Mouse (Mus musculus) liver, embryonic 16.5 days (tissue): ENCODE measurements around the gene Avp. TPM values are rescaled to one million over a fixed set of nuclear protein-coding genes. Genes with fewer than 3 reads are reported as not detected.

ENCODE experiments used
- ATAC-seq: fragments of 200-750 bp; cut with Nextera tagmentation; 2 replicates; pipeline ENCODE4 v1.8.0; 2017; ENCODE audit warnings: low read depth, mild to moderate bottlenecking, moderate number of reproducible peaks, moderate library complexity
- H3K27ac ChIP-seq: fragments of 300-500 bp; sonication (generic); 2 replicates; pipeline ENCODE4 v1.5.1; 2014; ENCODE audit warnings: mild to moderate bottlenecking, low read length
- H3K27me3 ChIP-seq: fragments of 300-500 bp; sonication (generic); 2 replicates; pipeline ENCODE4 v1.6.1; 2014; ENCODE audit warnings: low read depth, low read length, mixed read lengths; ENCODE audit not compliant: control insufficient read depth, insufficient read depth
- H3K36me3 ChIP-seq: fragments of 300-500 bp; sonication (generic); 2 replicates; pipeline ENCODE4 v1.6.1; 2014; ENCODE audit warnings: mild to moderate bottlenecking; ENCODE audit not compliant: control insufficient read depth, insufficient read depth
- H3K4me1 ChIP-seq: fragments of 300-500 bp; sonication (generic); 2 replicates; pipeline ENCODE4 v1.6.1; 2014; ENCODE audit warnings: low read depth, low read length, mixed read lengths; ENCODE audit not compliant: control insufficient read depth
- H3K4me2 ChIP-seq: fragments of 300-500 bp; sonication (generic); 2 replicates; pipeline ENCODE4 v1.6.1; 2014; ENCODE audit warnings: low read depth, low read length, mixed read lengths
- H3K4me3 ChIP-seq: fragments of 300-500 bp; sonication (generic); 2 replicates; pipeline ENCODE4 v1.5.1; 2014; ENCODE audit warnings: low read depth, mild to moderate bottlenecking, low read length
- H3K9ac ChIP-seq: fragments of 300-500 bp; sonication (generic); 2 replicates; pipeline ENCODE4 v1.6.1; 2014; ENCODE audit warnings: low read depth, low read length
- H3K9me3 ChIP-seq: fragments of 300-500 bp; sonication (generic); replicated peaks from 2 replicates; pipeline ENCODE4 v1.6.1; 2016; ENCODE audit warnings: low read length; ENCODE audit not compliant: control insufficient read depth
- WGBS: fragments of 180-500 bp; shearing (Covaris S2); extraction: QIAGEN DNeasy Blood & Tissue Kit; methylation state at CpG from one replicate; pipeline ENCODE4 v1.1.7; 2014; ENCODE audit not compliant: insufficient replicate concordance; 5-methylcytosine and 5-hydroxymethylcytosine counted together
- polyA plus RNA-seq: library from polyadenylated mRNA; unstranded; fragments of >200 nt; fragmentation: Nextera tagmentation; extraction: Ambion mirVana; gene quantifications from 2 replicates; pipeline ENCODE4 v1.2.1, GENCODE M21; 2015

Gene Avp
- polyA plus RNA-seq, 1 experiment from 2014 or later = not detected

- WGBS = 50% methylated on average over 1 of the region's 1 CpGs
- Histone ChIP-seq H3K9ac (no peak overlapping the region), H3K27me3 (no peaks in the 10 kb centered on the region), H3K36me3 (peaks cover 10% of the 10 kb centered on the region), H3K4me2 (no peak overlapping the region), H3K4me3 (no peak overlapping the region), H3K9me3 (no peaks in the 10 kb centered on the region), H3K4me1 (no peaks in the 10 kb centered on the region), H3K27ac (no peak overlapping the region)
- ATAC-seq = no peak
These were observed 13.2 kb upstream of the Avp start for GRCm38 (mm10) chr2:130595596-130595995.

- no peak overlapping the region for H3K9ac ChIP-seq
- H3K4me1 ChIP-seq = no peaks in the 10 kb centered on the region
- WGBS = 58% methylated on average over 2 of the region's 2 CpGs
- H3K4me3 ChIP-seq = no peak overlapping the region
- no peaks in the 10 kb centered on the region for H3K27me3 ChIP-seq
- no peaks in the 10 kb centered on the region for H3K9me3 ChIP-seq
- peaks cover 3% of the 10 kb centered on the region; the same call in 1 of the 2 replicates for H3K36me3 ChIP-seq
- H3K27ac ChIP-seq = no peak overlapping the region
- ATAC-seq = no peak
- H3K4me2 ChIP-seq = no peak overlapping the region
These were observed 8.7 kb upstream of the Avp start for GRCm38 (mm10) chr2:130591016-130591415.

- Histone ChIP-seq H3K27me3 (no peaks in the 10 kb centered on the region), H3K36me3 (no peaks in the 10 kb centered on the region), H3K9me3 (no peaks in the 10 kb centered on the region), H3K4me3 (no peak overlapping the region), H3K4me2 (no peak overlapping the region), H3K27ac (no peak overlapping the region), H3K4me1 (no peaks in the 10 kb centered on the region), H3K9ac (no peak overlapping the region)
- WGBS = 69% methylated on average over 2 of the region's 2 CpGs
- no peak for ATAC-seq
These were observed 7.4 kb upstream of the Avp start for GRCm38 (mm10) chr2:130589761-130590160.

GRCm38 (mm10) chr2:130589157-130589556, 6.8 kb upstream of the Avp start:
- 72% methylated on average over 4 of the region's 4 CpGs for WGBS
- ATAC-seq = no peak
- Histone ChIP-seq H3K27me3 (no peaks in the 10 kb centered on the region), H3K9me3 (no peaks in the 10 kb centered on the region), H3K27ac (no peak overlapping the region), H3K4me3 (no peak overlapping the region), H3K4me1 (no peaks in the 10 kb centered on the region), H3K9ac (no peak overlapping the region), H3K36me3 (no peaks in the 10 kb centered on the region), H3K4me2 (no peak overlapping the region)

- Histone ChIP-seq H3K9ac (no peak overlapping the region), H3K36me3 (no peaks in the 10 kb centered on the region), H3K4me1 (no peaks in the 10 kb centered on the region), H3K4me2 (no peak overlapping the region), H3K9me3 (no peaks in the 10 kb centered on the region), H3K27ac (no peak overlapping the region), H3K27me3 (no peaks in the 10 kb centered on the region), H3K4me3 (no peak overlapping the region)
- whole genome bisulfite sequencing = 30% methylated on average over 2 of the region's 2 CpGs
- no peak for ATAC-seq
These were observed 6.0 kb upstream of the Avp start for GRCm38 (mm10) chr2:130588373-130588772.

- peaks cover 15% of the 10 kb centered on the region for H3K27me3 ChIP-seq
- H3K9me3 ChIP-seq = no peaks in the 10 kb centered on the region
- no peak overlapping the region for H3K27ac ChIP-seq
- ATAC-seq = no peak
- no peak overlapping the region for H3K9ac ChIP-seq
- no peak overlapping the region for H3K4me2 ChIP-seq
- 61% methylated on average over 6 of the region's 6 CpGs for WGBS
- H3K4me3 ChIP-seq = no peak overlapping the region
- no peaks in the 10 kb centered on the region for H3K4me1 ChIP-seq
- no peaks in the 10 kb centered on the region for H3K36me3 ChIP-seq
These were observed 3.7 kb upstream of the Avp start for GRCm38 (mm10) chr2:130586016-130586415.

- no peak overlapping the region for H3K4me2 ChIP-seq
- no peak overlapping the region for H3K4me3 ChIP-seq
- H3K27ac ChIP-seq = no peak overlapping the region
- peaks cover 35% of the 10 kb centered on the region for H3K27me3 ChIP-seq
- ATAC-seq = no peak
- H3K4me1 ChIP-seq = no peaks in the 10 kb centered on the region
- no peaks in the 10 kb centered on the region for H3K36me3 ChIP-seq
- no peak overlapping the region for H3K9ac ChIP-seq
- 60% methylated on average over 10 of the region's 10 CpGs for WGBS
- H3K9me3 ChIP-seq = no peaks in the 10 kb centered on the region
These were observed 1.7 kb upstream of the Avp start for GRCm38 (mm10) chr2:130583902-130584560.

- Histone ChIP-seq H3K36me3 (no peaks in the 10 kb centered on the region), H3K9ac (no peak overlapping the region), H3K4me2 (no peak overlapping the region), H3K27ac (no peak overlapping the region), H3K27me3 (peaks cover 63% of the 10 kb centered on the region), H3K4me1 (peaks cover 6% of the 10 kb centered on the region), H3K9me3 (no peaks in the 10 kb centered on the region), H3K4me3 (no peak overlapping the region)
- 7% methylated on average over 16 of the region's 16 CpGs for WGBS
- ATAC-seq = no peak
These were observed 1.2 kb downstream of the Avp start for GRCm38 (mm10) chr2:130581201-130581600.

- 4% methylated on average over 8 of the region's 8 CpGs for WGBS
- Histone ChIP-seq H3K9ac (no peak overlapping the region), H3K4me2 (no peak overlapping the region), H3K36me3 (no peaks in the 10 kb centered on the region), H3K27ac (no peak overlapping the region), H3K4me3 (no peak overlapping the region), H3K4me1 (peaks cover 6% of the 10 kb centered on the region), H3K27me3 (peaks cover 75% of the 10 kb centered on the region), H3K9me3 (no peaks in the 10 kb centered on the region)
- no peak for ATAC-seq
These were observed 2.6 kb downstream of the Avp start for GRCm38 (mm10) chr2:130579791-130580190.
